Mouse (Mus musculus) testis, postnatal 14 days (tissue): ENCODE results near the gene Dusp5.

ENCODE experiments used
- DNase-seq: peaks from one replicate; pipeline ENCODE4 v3.0.0; 2021; ENCODE audit warnings: low spot score

The Dusp5 gene

GRCm38 (mm10) chr19:53517370-53518096 is 11.4 kb upstream of the Dusp5 start:
- no peak for DNase-seq

GRCm38 (mm10) chr19:53519549-53519948 is 9.4 kb upstream of the Dusp5 start:
- DNase-seq, result no peak

DNA sequence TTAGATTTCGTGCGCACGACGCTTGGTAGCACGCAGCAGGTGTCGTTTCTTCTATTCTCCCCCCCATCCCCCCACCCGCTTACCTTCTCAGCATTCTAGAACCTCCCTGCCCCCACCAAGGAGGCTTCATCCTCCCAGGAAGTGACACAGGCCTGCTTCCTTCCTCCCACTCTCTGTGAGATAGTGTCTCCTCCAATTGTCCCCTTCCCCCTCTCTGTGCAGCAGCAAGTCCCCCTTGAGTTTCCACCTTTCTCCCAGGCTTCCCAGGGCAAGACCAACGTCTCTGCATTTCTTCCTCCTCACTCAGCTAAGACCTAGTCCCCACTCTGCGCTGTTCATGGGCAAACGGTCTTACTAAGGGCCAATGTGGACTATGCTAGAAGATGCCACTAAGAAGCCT is 8.9 kb upstream of the Dusp5 start:
- DNase-seq, result no peak

DNA sequence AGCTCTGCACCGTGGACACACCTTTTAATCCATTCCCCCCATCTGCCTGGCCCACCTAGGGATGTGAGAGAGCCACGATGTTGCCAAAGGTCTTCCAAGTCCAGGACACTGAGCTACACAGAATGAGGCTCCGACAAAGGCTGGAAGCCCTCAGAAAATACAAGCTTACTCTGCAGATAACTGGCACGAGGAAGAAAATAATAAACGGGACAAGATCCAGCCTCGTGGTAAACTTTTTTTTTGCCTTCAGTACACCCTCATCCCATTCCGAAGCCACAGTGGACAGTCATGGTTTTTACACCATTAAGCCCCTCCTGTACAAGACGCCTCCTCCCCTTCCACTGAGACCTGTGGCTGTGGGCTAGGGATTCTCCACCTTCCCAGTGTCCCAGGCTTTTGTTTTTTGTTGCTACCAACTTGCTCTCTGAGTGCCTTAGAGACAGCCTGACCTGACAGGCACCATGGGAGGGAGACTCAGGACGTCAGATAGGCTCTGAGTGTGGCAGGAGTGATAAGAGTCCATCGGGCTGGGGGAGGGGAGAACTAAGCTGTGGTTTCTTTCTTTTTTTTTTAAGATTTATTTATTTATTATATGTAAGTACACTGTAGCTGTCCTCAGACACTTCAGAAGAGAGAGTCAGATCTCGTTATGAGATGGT is 7.6 kb upstream of the Dusp5 start:
- DNase-seq, result no peak

DNA sequence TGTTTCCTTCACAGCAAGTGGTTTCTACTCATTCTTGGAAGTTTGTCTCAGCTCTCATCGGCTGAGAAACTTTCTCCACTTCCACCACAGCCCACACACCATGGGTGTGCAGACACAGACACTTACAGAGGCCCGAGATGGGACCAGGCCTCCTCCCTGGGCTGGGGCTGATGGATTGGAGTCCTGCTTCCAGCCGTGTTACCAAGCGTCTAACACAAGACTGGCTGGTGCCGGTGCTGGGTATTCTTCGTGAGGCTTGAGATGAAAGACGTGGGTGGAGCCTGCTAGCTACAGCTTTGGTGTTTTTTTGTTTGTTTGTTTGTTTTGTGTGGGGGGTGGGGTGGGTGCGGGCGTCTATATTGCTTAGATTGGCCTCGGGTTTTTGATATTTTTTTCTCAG is 1.4 kb upstream of the Dusp5 start:
- DNase-seq, result no peak

GRCm38 (mm10) chr19:53528131-53528621 is 733 bp upstream of the Dusp5 start:
- no peak for DNase-seq

DNA sequence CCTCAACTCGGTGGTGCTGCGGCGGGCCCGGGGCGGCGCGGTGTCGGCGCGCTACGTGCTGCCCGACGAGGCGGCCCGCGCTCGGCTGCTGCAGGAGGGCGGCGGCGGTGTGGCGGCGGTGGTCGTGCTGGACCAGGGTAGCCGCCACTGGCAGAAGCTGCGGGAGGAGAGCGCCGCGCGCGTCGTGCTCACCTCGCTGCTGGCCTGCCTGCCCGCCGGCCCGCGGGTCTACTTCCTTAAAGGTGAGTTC is 471 bp downstream of the Dusp5 start:
- peak; percentile 53 for DNase-seq

- no peak for DNase-seq
Observed at GRCm38 (mm10) chr19:53529705-53530562, 1.0 kb downstream of the Dusp5 start.

GRCm38 (mm10) chr19:53531416-53531815 is 2.5 kb downstream of the Dusp5 start:
- DNase-seq, result no peak

- no peak for DNase-seq
Observed at GRCm38 (mm10) chr19:53532021-53532420, 3.1 kb downstream of the Dusp5 start.

DNA sequence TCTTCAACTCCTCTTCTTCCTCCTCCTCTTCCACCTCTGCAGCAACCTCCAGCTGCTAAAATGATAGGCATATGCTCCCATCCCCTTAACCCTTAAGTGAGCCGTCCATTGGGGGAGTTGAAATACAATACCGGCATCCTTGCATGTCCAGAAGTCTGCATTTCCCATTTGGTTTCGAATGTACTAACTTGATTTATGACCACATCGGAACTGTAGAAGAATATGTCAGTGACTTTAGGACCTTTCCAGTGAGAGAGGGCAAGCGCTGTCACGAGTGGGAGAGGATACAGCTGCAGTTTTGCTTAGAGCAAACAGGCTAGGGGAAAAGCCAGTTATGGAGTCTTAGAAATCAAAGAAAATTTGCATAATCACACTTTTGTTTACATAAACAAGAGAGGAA is 3.8 kb downstream of the Dusp5 start:
- no peak for DNase-seq

DNA sequence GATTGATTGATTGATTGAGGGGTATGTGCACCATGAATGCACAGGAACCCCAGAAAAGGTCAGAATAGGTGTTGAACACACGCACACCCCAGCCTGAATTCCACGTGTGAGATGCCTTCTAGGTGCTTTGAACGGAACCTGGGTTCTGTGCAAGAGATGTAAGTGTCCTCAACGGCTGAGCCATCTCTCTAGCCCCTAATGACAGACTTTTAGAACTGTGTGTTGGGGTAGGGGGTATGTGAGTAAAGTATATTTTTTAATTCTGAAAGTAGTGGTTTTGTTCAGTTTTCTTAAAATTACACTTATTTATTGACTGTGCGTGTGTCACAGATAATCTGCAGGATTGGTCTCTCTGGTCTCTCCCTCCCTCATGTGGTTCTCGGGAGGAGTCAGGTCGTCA is 4.3 kb downstream of the Dusp5 start:
- no peak for DNase-seq

GRCm38 (mm10) chr19:53533810-53534601 is 5.1 kb downstream of the Dusp5 start:
- DNase-seq, result no peak

- no peak for DNase-seq
Observed at GRCm38 (mm10) chr19:53534757-53535410, 6.0 kb downstream of the Dusp5 start.

- no peak for DNase-seq
Observed at GRCm38 (mm10) chr19:53535421-53535820, 6.5 kb downstream of the Dusp5 start.

DNA sequence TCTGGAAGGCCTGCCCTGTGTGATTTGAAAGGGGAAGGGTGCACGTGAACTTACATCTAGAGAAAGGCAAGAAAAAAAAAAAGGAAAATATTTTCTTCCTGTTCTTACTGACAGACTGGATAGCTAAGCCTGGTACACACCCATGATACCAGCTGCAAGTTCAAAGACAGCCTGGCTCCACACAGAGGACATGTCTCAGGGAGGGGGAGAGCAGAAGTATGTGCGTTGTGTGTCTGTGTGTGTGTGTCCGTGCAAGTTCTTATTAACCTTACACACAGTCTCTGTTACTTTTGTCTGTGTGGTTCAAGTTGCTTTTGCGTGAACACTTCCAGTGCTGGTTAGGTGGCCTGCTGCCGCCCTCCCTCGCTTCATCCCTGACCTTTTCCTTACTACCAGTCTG is 7.3 kb downstream of the Dusp5 start:
- DNase-seq, result no peak

GRCm38 (mm10) chr19:53536731-53537666 is 8.1 kb downstream of the Dusp5 start:
- no peak for DNase-seq

GRCm38 (mm10) chr19:53538024-53538423 is 9.1 kb downstream of the Dusp5 start:
- no peak for DNase-seq

GRCm38 (mm10) chr19:53538796-53539195 is 9.9 kb downstream of the Dusp5 start:
- no peak for DNase-seq

- no peak for DNase-seq
Observed at GRCm38 (mm10) chr19:53539296-53539695, 10.4 kb downstream of the Dusp5 start.

DNA sequence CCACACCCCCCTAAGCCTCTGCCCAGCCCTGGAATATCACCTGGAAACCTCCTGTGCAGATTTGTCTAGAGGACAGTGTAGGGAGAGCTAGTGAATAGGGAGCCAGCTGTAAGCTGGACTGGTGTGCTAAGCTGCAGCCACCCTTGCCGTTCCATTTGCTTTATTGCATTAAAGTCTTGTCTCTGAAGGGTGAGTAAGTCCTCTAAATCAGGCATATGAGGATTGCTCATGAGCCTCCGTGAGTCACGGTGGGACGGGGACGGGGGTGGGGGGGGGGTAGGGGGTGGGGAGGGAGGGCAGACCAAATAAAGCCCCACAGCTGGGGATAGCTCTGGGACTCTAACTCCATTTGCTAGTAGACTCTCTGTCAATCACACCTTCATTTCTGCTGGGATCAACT is 14.7 kb downstream of the Dusp5 start:
- no peak for DNase-seq
